Mouse (Mus musculus) hindbrain, embryonic 12.5 days (tissue): ENCODE data around the gene Cdh13. TPM values are rescaled to one million over a fixed set of nuclear protein-coding genes. Genes with fewer than 3 reads are reported as not detected.

Experiments used
- ATAC-seq: fragments of 200-750 bp; cut with Nextera tagmentation; 2 replicates; pipeline ENCODE4 v1.8.0; 2017; ENCODE audit warnings: moderate TSS enrichment; ENCODE audit not compliant: low FRiP score
- H3K27ac ChIP-seq: fragments of 300-500 bp; sonication (generic); 2 replicates; pipeline ENCODE4 v1.5.1; 2016; ENCODE audit warnings: mild to moderate bottlenecking
- H3K27me3 ChIP-seq: fragments of 300-500 bp; sonication (generic); 2 replicates; pipeline ENCODE4 v1.6.1; 2016; ENCODE audit warnings: mild to moderate bottlenecking
- H3K36me3 ChIP-seq: fragments of 300-500 bp; sonication (generic); 2 replicates; pipeline ENCODE4 v1.6.1; 2016; ENCODE audit warnings: mild to moderate bottlenecking
- H3K4me1 ChIP-seq: fragments of 300-500 bp; sonication (generic); 2 replicates; pipeline ENCODE4 v1.6.1; 2016
- H3K4me2 ChIP-seq: fragments of 300-500 bp; sonication (generic); replicated peaks from 2 replicates; pipeline ENCODE4 v1.6.1; 2016; ENCODE audit warnings: mild to moderate bottlenecking
- H3K4me3 ChIP-seq: fragments of 300-500 bp; sonication (generic); 2 replicates; pipeline ENCODE4 v1.5.1; 2016; ENCODE audit warnings: mild to moderate bottlenecking
- H3K9ac ChIP-seq: fragments of 300-500 bp; sonication (generic); 2 replicates; pipeline ENCODE4 v1.6.1; 2016; ENCODE audit warnings: mild to moderate bottlenecking, moderate library complexity
- H3K9me3 ChIP-seq: fragments of 300-500 bp; sonication (generic); replicated peaks from 2 replicates; pipeline ENCODE4 v1.6.1; 2016; ENCODE audit warnings: mild to moderate bottlenecking
- WGBS: fragments of 180-500 bp; shearing (Covaris S2); methylation state at CpG from one replicate; pipeline ENCODE4 v1.1.7; 2016; 5-methylcytosine and 5-hydroxymethylcytosine counted together
- polyA plus RNA-seq: library from polyadenylated mRNA; unstranded; fragments of >200 nt; fragmentation: Nextera tagmentation; extraction: Ambion mirVana; gene quantifications from 2 replicates; pipeline ENCODE4 v1.2.1, GENCODE M21; 2016

The Cdh13 gene
- polyA plus RNA-seq, 1 experiment from 2014 or later, result 25.7 TPM

DNA sequence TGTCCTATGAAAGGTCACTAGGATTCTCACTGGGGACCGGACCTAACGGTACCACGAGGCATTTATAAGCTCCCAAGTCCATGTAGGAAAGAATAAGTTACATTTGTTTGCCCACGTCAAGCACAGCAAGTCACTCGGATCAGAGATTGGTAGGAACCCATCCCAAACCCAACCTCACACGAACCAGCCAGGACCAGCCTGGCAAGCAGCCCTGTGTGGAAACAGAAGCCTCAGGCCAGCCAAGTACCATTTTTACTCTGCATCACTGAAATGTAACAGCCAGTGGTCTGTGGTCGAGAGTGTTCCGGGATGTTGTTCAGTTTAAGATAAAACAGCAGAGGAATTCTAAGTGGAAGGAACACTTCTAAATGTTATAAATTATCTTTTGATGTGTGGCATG, 587.2 kb downstream of the Cdh13 start:
- no peak for ATAC-seq
- Histone ChIP-seq H3K4me3 (no peak overlapping the region), H3K27ac (no peak overlapping the region), H3K9ac (no peak overlapping the region), H3K27me3 (no peaks in the 10 kb centered on the region), H3K9me3 (no peaks in the 10 kb centered on the region), H3K36me3 (no peaks in the 10 kb centered on the region), H3K4me1 (0 out of 2 replicates have a peak, but pooled peaks cover 3% of the 10 kb centered on the region), H3K4me2 (no peak overlapping the region)
- 84% methylated on average over 8 of the region's 8 CpGs for WGBS

DNA sequence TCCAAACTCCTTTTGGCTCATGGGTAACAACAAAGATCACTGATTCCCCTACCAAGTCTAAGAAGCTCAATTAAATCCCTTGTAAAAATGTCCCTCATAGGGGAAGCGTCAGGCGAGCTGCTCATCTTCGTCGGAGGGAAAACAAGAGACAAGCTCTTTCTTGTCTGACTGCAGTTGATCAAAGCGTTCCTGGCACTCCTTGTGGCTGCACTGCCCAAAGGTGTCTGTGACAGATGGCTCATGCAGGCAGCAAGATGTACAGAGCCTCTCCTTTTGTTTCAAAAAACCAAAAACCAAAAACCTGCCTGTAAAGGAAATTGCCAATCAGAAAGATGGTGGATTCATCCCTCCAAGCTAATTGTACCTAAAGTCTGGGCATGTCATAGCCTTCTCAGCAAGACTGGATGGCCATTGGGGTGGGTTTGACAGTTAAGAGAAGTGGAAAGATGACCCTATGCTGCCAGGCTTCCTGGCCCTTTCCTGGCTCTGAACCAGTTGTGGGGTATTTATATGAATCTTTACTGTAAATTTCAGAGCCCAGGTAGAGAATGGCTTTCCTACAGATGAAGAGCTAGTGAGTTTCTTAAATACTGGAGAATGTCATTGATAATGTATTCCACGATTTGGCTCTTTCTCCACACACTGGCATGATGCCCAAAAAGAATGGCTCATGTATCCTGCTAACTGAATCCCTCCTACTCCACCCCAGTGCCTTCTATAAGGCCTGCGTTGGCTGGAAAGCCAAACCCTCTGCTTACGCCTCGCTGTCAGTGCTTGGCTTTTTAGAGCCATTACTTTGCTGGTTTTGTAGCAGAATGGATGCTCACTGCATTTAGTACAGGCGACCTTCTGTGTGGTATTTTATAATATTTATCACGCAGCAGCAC, 596.6 kb downstream of the Cdh13 start:
- ATAC-seq, result no peak
- Histone ChIP-seq H3K4me2 (no peak overlapping the region), H3K27ac (no peak overlapping the region), H3K36me3 (no peaks in the 10 kb centered on the region), H3K9me3 (no peaks in the 10 kb centered on the region), H3K27me3 (no peaks in the 10 kb centered on the region), H3K4me1 (no peaks in the 10 kb centered on the region), H3K4me3 (no peak overlapping the region), H3K9ac (no peak overlapping the region)
- WGBS, result 88% methylated on average over 11 of the region's 11 CpGs

DNA sequence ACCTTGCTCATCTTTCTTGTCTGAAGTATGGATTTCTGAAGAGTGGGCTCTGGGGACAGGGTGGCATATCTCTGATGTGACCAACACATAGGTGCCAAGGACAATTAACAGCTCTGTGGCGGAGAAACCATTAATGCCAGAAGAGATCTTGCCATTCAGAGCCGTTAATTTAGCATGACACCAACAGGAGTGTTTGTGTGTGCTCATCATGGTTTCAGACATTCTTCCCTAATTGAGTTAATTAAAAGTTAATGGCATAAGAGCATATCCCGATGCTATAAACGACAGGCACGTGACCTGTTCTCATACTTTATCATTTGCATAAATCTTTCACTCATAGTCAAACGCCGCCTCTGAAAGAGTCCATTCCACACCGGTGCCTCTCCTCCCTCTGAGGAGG, 600.8 kb downstream of the Cdh13 start:
- Histone ChIP-seq H3K27ac (no peak overlapping the region), H3K9me3 (no peaks in the 10 kb centered on the region), H3K9ac (no peak overlapping the region), H3K4me1 (no peaks in the 10 kb centered on the region), H3K27me3 (no peaks in the 10 kb centered on the region), H3K4me2 (no peak overlapping the region), H3K36me3 (no peaks in the 10 kb centered on the region), H3K4me3 (no peak overlapping the region)
- WGBS, result 78% methylated on average over 8 of the region's 8 CpGs
- no peak for ATAC-seq

DNA sequence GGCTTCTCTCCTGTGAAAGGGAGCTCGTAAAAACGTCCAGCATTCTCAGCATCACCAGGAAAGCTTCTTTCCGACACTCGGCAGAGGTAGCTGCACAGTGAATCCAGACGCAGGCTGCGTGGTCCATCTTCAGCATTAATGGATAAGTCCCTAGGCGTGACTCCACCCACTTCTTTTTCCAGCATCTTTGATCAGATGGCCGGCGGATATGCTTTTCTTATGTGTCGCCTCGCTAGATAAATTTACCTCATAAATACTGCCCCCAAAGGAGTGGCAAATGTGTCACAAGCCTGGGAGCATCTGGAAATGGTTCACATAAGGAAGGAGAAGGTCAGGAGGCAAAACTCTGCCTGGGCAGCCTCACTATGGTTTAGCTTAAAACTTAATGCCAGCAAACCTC, 601.5 kb downstream of the Cdh13 start:
- ATAC-seq, result no peak
- 69% methylated on average over 11 of the region's 11 CpGs for WGBS
- no peak overlapping the region for H3K27ac ChIP-seq

DNA sequence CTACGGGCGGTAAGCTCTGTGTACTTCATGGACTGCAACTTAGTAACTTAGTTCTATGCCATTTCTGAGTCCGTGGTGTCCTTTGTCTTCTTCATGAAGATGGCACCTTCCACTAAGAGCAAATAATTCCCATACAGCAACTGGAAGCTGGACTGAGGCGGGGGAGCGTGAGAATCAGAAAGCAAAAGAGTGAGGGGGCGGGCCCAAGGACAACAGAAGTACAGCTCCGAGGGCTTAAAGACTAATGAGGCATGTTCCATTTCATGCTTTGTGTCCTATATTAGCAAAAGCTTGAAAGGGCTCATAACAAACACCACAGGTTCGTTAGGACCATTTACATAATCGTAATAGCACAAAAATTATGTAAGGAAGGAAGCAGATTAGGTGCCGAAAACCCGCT, 618.9 kb downstream of the Cdh13 start:
- H3K9ac ChIP-seq, result no peak overlapping the region
- no peaks in the 10 kb centered on the region for H3K9me3 ChIP-seq
- ATAC-seq, result no peak
- WGBS, result 73% methylated on average over 11 of the region's 11 CpGs
- H3K27ac ChIP-seq, result no peak overlapping the region
- no peaks in the 10 kb centered on the region for H3K36me3 ChIP-seq
- H3K4me1 ChIP-seq, result peaks cover 3% of the 10 kb centered on the region; the same call in 1 of the 2 replicates
- no peaks in the 10 kb centered on the region for H3K27me3 ChIP-seq
- no peak overlapping the region for H3K4me3 ChIP-seq
- no peak overlapping the region for H3K4me2 ChIP-seq

More for the DNA sequence above, 601.5 kb downstream of the Cdh13 start:
- H3K4me1 ChIP-seq, result no peaks in the 10 kb centered on the region
- H3K9ac ChIP-seq, result no peak overlapping the region
- no peak overlapping the region for H3K4me3 ChIP-seq
- H3K27me3 ChIP-seq, result no peaks in the 10 kb centered on the region
- H3K4me2 ChIP-seq, result no peak overlapping the region
- H3K36me3 ChIP-seq, result no peaks in the 10 kb centered on the region
- H3K9me3 ChIP-seq, result no peaks in the 10 kb centered on the region

DNA sequence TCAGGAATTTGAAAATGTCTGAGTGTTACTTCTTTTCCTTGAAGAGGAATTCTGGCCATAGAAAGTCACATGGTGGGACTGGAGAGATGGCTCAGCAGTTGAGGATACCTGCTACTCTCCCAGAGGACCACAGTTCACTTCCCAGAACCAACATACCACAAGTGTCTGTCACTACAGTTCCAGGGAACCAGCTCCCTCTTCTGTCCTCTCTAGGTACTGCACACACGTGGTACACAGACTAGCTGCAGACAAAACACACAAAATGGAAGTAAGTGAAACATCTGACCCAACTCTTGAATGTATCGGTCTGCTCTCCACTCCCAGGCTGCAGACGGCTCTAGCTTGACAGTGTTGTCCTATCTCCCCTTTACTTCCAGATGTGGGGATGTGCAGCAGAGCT, 633.0 kb downstream of the Cdh13 start:
- WGBS, result 93% methylated on average over 3 of the region's 3 CpGs
- Histone ChIP-seq H3K9ac (no peak overlapping the region), H3K4me1 (no peaks in the 10 kb centered on the region), H3K36me3 (no peaks in the 10 kb centered on the region; the same call in 1 of the 2 replicates), H3K9me3 (peaks cover 19% of the 10 kb centered on the region), H3K27me3 (no peaks in the 10 kb centered on the region), H3K27ac (no peak overlapping the region), H3K4me3 (no peak overlapping the region), H3K4me2 (no peak overlapping the region)
- no peak for ATAC-seq

DNA sequence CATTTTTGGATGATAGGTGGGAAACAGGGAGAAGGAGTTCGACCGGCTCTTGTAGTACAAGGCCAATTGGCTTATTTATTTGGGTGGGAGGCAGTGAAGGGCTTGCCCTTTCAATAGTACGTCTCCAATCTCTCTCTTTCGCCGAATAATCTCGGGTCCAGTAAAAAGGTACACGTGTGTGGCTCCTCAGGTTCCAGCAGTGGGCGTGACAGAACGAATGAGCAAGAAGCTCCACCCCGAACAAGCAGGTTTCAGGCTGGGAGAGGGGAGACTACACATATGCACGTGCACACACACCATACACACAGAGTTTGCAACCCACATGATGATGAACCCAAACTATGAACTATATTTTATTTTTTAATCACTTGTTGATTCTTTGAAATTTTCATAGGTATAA, 653.9 kb downstream of the Cdh13 start:
- H3K9me3 ChIP-seq, result no peaks in the 10 kb centered on the region
- H3K4me1 ChIP-seq, result peaks cover 5% of the 10 kb centered on the region; the same call in 1 of the 2 replicates
- no peak for ATAC-seq
- no peak overlapping the region for H3K4me3 ChIP-seq
- no peak overlapping the region for H3K27ac ChIP-seq
- no peak overlapping the region for H3K4me2 ChIP-seq
- WGBS, result 30% methylated on average over 11 of the region's 11 CpGs
- H3K27me3 ChIP-seq, result no peaks in the 10 kb centered on the region; the same call in 1 of the 2 replicates
- no peaks in the 10 kb centered on the region for H3K36me3 ChIP-seq
- H3K9ac ChIP-seq, result no peak overlapping the region

DNA sequence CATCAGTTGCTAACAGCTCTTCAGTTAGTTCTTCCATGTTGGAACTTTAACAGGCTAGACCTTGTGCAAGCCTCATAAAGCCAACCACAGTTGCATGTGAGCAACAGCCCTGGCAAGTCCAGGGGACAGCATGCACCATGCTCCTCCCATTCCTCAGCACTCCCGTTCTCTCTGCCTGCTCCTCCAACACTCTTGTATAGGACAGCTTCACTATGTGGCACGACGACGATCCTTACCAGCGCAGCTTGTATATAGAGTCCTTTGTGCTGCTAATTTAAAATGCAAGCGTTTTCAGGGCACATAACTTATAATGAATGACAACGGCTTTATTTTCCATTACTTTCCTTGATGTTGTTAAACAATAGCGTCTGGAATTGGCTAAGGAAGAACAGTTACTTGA, 654.5 kb downstream of the Cdh13 start:
- no peak overlapping the region for H3K4me3 ChIP-seq
- H3K4me2 ChIP-seq, result 0 out of 2 replicates have a peak overlapping the region, but pooled peaks have one; percentile 11
- H3K9ac ChIP-seq, result no peak overlapping the region
- no peaks in the 10 kb centered on the region for H3K9me3 ChIP-seq
- H3K36me3 ChIP-seq, result no peaks in the 10 kb centered on the region
- H3K4me1 ChIP-seq, result peaks cover 5% of the 10 kb centered on the region; the same call in 1 of the 2 replicates
- H3K27ac ChIP-seq, result no peak overlapping the region
- WGBS, result 24% methylated on average over 8 of the region's 8 CpGs
- ATAC-seq, result no peak
- no peaks in the 10 kb centered on the region; the same call in 1 of the 2 replicates for H3K27me3 ChIP-seq

DNA sequence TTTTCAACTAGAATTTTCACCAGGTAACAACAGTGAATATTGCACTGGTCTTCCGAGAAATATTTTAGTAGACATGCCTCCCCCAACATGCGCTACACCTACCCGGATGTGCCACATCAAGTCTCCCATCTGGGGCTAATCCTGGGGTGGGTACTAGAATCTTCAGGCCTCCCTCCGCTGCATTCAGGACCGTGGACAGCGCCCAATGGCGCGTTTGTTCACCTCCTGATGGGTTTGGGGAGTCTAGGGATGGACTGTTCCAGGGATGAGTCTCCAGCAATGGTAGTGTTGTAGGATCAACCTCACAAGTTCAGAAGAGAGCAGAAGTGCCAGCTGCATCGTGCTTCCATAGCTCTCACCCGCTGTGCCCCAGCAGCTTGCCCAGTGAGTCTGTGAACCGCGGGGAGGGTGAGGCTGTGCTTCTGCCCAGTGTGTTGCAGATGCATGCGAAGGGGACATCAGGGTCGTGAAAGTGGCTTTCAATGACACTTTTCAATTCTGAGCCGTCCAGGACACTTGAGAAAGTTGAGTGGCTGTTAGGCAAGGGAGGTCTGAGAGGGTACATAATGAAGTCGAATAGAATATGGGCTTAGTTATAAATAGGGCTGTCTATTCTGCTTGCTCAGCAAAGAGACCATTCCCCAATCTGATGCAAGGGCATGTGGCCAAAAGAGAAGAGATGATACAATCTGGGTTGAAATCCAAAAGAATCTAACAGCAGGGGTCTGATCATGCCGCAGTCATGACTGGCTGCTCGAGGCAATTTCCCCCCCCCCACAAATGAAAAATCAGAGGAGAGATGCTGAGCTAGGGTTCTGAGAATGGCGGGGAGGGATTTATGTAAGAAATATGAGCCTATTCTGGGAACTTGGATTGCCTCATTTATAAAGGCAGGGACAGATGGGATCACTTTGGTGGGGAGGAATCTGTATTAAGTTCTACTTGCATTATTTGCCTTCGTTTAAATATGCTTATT, 668.5 kb downstream of the Cdh13 start:
- Histone ChIP-seq H3K4me1 (no peaks in the 10 kb centered on the region), H3K4me2 (no peak overlapping the region), H3K27me3 (no peaks in the 10 kb centered on the region), H3K9me3 (no peaks in the 10 kb centered on the region), H3K36me3 (no peaks in the 10 kb centered on the region), H3K27ac (0 out of 2 replicates have a peak overlapping the region, but pooled peaks have one; percentile 23), H3K4me3 (no peak overlapping the region), H3K9ac (no peak overlapping the region)
- ATAC-seq, result no peak
- 60% methylated on average over 20 of the region's 20 CpGs for WGBS

DNA sequence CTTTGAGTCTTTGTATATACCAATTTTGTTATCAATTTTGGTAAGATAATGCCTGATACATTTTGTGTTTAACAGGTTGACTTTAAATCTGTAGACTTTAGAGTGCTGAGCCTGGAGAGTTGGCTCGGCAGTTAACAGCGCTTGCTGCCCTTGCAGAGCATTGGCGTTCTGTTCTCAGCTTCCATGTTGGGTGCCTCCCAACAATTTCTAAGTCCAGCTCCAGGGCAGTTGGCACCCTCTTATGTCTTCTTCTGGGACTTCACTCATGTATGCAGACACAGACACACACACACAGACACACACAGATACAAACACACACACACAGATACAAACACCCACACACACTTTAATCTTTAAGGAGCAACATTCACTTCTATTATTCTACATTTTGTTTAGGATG, 672.6 kb downstream of the Cdh13 start:
- ATAC-seq, result no peak
- no peak overlapping the region for H3K9ac ChIP-seq
- H3K9me3 ChIP-seq, result no peaks in the 10 kb centered on the region
- H3K4me2 ChIP-seq, result no peak overlapping the region
- no peak overlapping the region for H3K4me3 ChIP-seq
- no peaks in the 10 kb centered on the region for H3K4me1 ChIP-seq
- no peak overlapping the region for H3K27ac ChIP-seq
- H3K27me3 ChIP-seq, result no peaks in the 10 kb centered on the region
- WGBS, result 93% methylated on average over 3 of the region's 3 CpGs
- no peaks in the 10 kb centered on the region for H3K36me3 ChIP-seq

DNA sequence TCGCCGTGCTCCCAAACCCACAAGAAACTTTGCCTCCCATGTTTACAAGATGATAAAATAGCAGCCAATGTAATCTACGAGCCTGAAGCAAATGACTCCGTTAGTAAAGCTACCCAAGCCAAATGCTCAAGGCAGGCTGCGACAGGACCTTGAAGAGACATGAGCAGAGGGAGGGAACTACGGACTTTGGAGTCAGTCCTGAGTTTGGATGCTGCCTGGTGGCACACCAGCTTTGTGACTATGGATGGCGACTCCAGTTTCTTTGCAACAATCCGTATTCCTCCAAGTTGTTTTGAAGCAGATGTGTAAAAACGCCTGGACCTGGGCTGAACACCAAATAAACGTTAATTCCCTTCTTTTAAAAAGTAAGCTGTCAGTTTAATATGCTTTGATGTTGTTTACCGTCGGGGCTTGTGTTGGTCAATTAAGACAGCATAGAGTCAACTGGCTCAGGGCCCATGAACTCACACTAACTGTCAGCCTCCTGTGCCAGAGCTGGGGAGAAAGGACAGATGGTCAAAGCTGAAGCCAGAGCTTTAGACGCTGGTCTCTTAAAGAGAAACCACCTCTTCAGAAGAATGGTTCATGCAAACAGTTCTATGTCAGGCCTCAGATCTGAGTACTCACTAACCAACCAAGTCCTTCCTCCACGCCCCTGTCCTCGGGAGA, 678.5 kb downstream of the Cdh13 start:
- no peaks in the 10 kb centered on the region for H3K27me3 ChIP-seq
- H3K4me3 ChIP-seq, result no peak overlapping the region
- ATAC-seq, result no peak
- no peaks in the 10 kb centered on the region for H3K9me3 ChIP-seq
- H3K36me3 ChIP-seq, result no peaks in the 10 kb centered on the region
- 88% methylated on average over 15 of the region's 15 CpGs for WGBS
- no peaks in the 10 kb centered on the region for H3K4me1 ChIP-seq
- H3K27ac ChIP-seq, result no peak overlapping the region
- no peak overlapping the region for H3K4me2 ChIP-seq
- H3K9ac ChIP-seq, result no peak overlapping the region
